Mouse (Mus musculus) kidney, adult 2 months (tissue): Measurements from ENCODE around the gene Myh4. TPM values are rescaled to one million over a fixed set of nuclear protein-coding genes. Genes with fewer than 3 reads are reported as not detected.

Experiments used
- DNase-seq: peaks from one replicate; pipeline ENCODE4 v3.0.0; 2021
- H3K27ac ChIP-seq: fragments of 200-500 bp; 2 replicates; pipeline ENCODE4 v1.5.1; 2012; ENCODE audit warnings: low read depth, low read length, control low read depth, inconsistent platforms; ENCODE audit not compliant: insufficient read depth
- H3K27me3 ChIP-seq: fragments of 200-500 bp; replicated peaks from 2 replicates; pipeline ENCODE4 v1.6.1; 2012; ENCODE audit warnings: mild to moderate bottlenecking, moderate library complexity, low read length, inconsistent platforms; ENCODE audit not compliant: control insufficient read depth, insufficient read depth
- H3K36me3 ChIP-seq: fragments of 200-500 bp; 2 replicates; pipeline ENCODE4 v1.6.1; 2012; ENCODE audit warnings: mild to moderate bottlenecking, moderate library complexity, low read length, inconsistent platforms; ENCODE audit not compliant: control insufficient read depth, insufficient read depth
- H3K4me1 ChIP-seq: fragments of 200-500 bp; 2 replicates; pipeline ENCODE4 v1.6.1; 2011; ENCODE audit warnings: low read length; ENCODE audit not compliant: control insufficient read depth, insufficient read depth
- H3K4me3 ChIP-seq: fragments of 200-500 bp; 2 replicates; pipeline ENCODE4 v1.5.1; 2011; ENCODE audit warnings: mild to moderate bottlenecking, low read depth, low read length, control low read depth; ENCODE audit not compliant: insufficient read depth
- CTCF ChIP-seq: fragments of 200-500 bp; conservative IDR thresholded peaks from 2 replicates; pipeline ENCODE4 v1.5.1; 2011; ENCODE audit warnings: low read depth, mild to moderate bottlenecking, control low read depth, low read length, moderate library complexity, mixed read lengths; ENCODE audit not compliant: insufficient read depth, insufficient read length
- POLR2A ChIP-seq: fragments of 200-500 bp; IDR thresholded peaks from one replicate; pipeline ENCODE4 v1.6.1; 2011; ENCODE audit warnings: low read depth, low read length, control low read depth
- WGBS: fragments of 180-500 bp; shearing (Covaris S2); methylation state at CpG from one replicate; pipeline ENCODE4 v1.1.7; 2018; 5-methylcytosine and 5-hydroxymethylcytosine counted together
- polyA plus RNA-seq: library from polyadenylated mRNA; depleted of rRNA; stranded (reverse); fragments of >200 nt; gene quantifications from 2 replicates; pipeline ENCODE4 v1.2.3, GENCODE M21; 2012; rRNA removed

Gene Myh4
- polyA plus RNA-seq, 1 experiment = 12.5 TPM

DNA sequence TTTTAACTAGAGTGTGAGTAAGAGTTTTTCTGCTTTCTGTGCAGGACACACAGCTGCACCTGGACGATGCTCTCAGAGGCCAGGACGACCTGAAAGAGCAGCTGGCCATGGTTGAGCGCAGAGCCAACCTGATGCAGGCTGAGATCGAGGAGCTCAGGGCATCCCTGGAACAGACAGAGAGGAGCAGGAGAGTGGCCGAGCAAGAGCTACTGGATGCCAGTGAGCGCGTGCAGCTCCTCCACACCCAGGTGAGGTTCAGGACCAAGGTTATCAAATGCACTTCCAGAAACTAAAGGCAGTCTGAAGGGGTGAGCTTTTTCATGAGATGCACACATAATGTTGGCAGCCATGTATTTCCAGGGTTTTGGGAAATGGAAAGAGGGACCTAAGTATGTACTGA is 19.2 kb downstream of the Myh4 start:
- no peak for DNase-seq
- Histone ChIP-seq H3K36me3 (no peaks in the 10 kb centered on the region), H3K27me3 (no peaks in the 10 kb centered on the region), H3K27ac (no peak overlapping the region), H3K4me3 (no peak overlapping the region), H3K4me1 (no peaks in the 10 kb centered on the region)
- no peak for TF ChIP-seq POLR2A
- no peak for TF ChIP-seq CTCF
- 75% methylated on average over 7 of the region's 7 CpGs for WGBS

- Histone ChIP-seq H3K27me3 (no peaks in the 10 kb centered on the region), H3K4me1 (no peaks in the 10 kb centered on the region), H3K36me3 (no peaks in the 10 kb centered on the region), H3K27ac (no peak overlapping the region), H3K4me3 (no peak overlapping the region)
- TF ChIP-seq POLR2A (no peak), CTCF (no peak)
- DNase-seq = no peak
- WGBS = 71% methylated on average over 6 of the region's 6 CpGs
Observed at GRCm38 (mm10) chr11:67260956-67261355, 23.1 kb downstream of the Myh4 start.

DNA sequence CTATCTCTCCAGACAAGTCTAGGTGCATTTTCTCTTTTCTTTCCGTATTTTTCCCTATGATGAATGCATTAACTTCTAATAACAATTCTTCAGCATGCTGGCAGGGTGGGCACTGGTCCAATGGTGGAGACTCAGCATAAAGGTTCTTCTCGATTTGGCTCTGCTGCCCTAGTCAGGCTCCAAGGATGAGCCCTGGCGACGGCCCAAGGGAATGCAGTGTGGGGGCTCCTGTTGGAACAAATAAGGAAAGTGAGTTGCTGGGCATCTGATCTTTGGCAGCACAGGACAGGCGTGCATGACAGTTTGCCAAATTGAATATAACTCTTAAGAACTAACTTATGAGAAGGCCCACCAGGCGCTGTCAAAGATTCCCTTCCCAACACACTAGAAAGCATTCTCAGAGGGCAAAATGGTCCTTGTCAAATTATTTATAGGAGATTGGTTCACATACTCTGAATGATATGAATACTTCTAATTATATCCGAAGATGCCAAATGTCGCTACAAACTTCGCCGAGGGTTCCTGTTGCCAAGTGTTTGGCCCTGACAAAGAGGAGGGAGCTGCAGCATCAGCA is 38.9 kb downstream of the Myh4 start, which contains the start of gene Myh8:
Myh8 (plus strand) TSS at position 524 of the 574 bp plus-strand sequence.
- DNase-seq = no peak
- 83% methylated on average over 10 of the region's 10 CpGs for WGBS
- no peak for TF ChIP-seq POLR2A
- no peak for TF ChIP-seq CTCF
- Histone ChIP-seq H3K36me3 (no peaks in the 10 kb centered on the region), H3K4me3 (no peak within 1 kb of the TSS), H3K27ac (no peak within 1 kb of the TSS), H3K4me1 (no peaks in the 10 kb centered on the region), H3K27me3 (no peaks in the 10 kb centered on the region)

DNA sequence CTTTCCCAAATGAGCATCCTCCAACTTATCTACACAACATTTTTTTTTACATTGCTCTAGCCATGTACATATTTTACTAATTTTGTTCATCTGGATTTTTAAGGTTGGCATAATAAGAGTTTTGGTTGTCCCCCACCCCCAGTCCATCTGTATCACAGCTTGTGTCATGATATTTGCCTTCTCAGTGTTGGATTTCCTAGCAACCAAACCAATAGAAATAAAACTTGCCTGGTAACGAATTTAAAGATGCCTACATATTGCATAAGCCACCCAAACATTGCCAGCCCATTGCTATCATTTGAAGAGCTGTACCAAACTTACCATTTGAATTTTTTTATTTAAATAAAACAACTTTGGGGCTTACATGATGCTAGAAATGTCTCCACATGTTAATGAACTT is 55.6 kb downstream of the Myh4 start:
- H3K4me1 ChIP-seq = no peaks in the 10 kb centered on the region
- 73% methylated on average over 1 of the region's 1 CpGs for WGBS
- DNase-seq = no peak
- no peak overlapping the region for H3K4me3 ChIP-seq
- no peaks in the 10 kb centered on the region for H3K27me3 ChIP-seq
- TF ChIP-seq POLR2A (no peak), CTCF (no peak)
- no peaks in the 10 kb centered on the region for H3K36me3 ChIP-seq
- no peak overlapping the region for H3K27ac ChIP-seq

Other genes starting within 250 kb of the Myh4 start
- 6.4 and 7.5 TPM in 2 replicates for gene Tmem220, start 212.9 kb upstream of the Myh4 start, polyA plus RNA-seq
- 15.1 and 19.0 TPM in 2 replicates for gene Adprm, start 185.4 kb upstream of the Myh4 start, polyA plus RNA-seq
- gene Sco1, start 185.4 kb upstream of the Myh4 start, polyA plus RNA-seq = 4.5 and 5.8 TPM in 2 replicates
- gene Myh3, start 159.7 kb upstream of the Myh4 start, polyA plus RNA-seq = 0.01 and 0.02 TPM in 2 replicates
- gene Myh2, start 67.0 kb upstream of the Myh4 start, polyA plus RNA-seq = 10.5 TPM in 1 of 2 replicates, not detected in the other
- 0.15 and 13.5 TPM in 2 replicates for gene Myh1, start 38.0 kb upstream of the Myh4 start, polyA plus RNA-seq
- gene Myh8, start 39.1 kb downstream of the Myh4 start, polyA plus RNA-seq = 0.02 TPM in 1 of 2 replicates, not detected in the other
- gene Myh13, start 83.6 kb downstream of the Myh4 start, polyA plus RNA-seq = not detected in 2 replicates
- 3.6 and 3.8 TPM in 2 replicates for gene Gas7, start 217.4 kb downstream of the Myh4 start, polyA plus RNA-seq